Mouse (Mus musculus) olfactory bulb, adult 2 months (tissue): ENCODE results near the gene Pou3f1.

Source experiments
- CTCF ChIP-seq: fragments of 200-500 bp; IDR thresholded peaks from 2 replicates; pipeline ENCODE4 v1.5.1; 2012; ENCODE audit warnings: low read depth, mild to moderate bottlenecking, low read length, moderate library complexity; ENCODE audit not compliant: insufficient read depth
- POLR2A ChIP-seq: fragments of 200-500 bp; IDR thresholded peaks from 2 replicates; pipeline ENCODE4 v1.6.1; 2012; ENCODE audit warnings: mild to moderate bottlenecking, low read depth, low read length, moderate library complexity; ENCODE audit not compliant: insufficient read depth

DNA sequence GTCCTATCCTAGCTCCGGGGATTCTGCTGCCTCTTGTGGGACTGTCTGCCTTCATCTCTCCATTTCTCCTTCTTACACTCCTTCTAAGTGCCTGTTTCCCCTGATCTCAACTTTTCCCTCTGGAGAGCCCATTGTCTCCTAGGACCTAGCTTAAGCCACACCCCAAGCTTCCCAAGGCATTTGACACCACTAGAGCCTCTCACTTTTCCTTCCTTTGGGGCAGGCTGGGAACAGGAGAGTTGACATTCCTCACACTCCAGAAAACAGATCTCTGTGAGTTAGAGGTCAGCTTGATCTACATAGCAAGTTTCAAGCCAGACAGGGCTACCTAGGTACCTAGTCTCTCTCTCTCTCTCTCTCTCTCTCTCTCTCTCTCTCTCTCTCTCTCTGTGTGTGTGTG lies 42.4 kb upstream of the Pou3f1 start:
- TF ChIP-seq CTCF (no peak), POLR2A (no peak)
